Mouse (Mus musculus): ENCODE measurements around the gene Nodal.

- TF ChIP-seq CTCF (IDR thresholded peaks at IDR 0.05; ENCODE audit: control insufficient read depth, insufficient read depth, low read length) (no peak), POLR2A (IDR thresholded peaks at IDR 0.05; ENCODE audit: borderline replicate concordance, control insufficient read depth, low read depth, low read length) (no peak)
Observed at GRCm38 (mm10) chr10:61420011-61420410, 2.2 kb downstream of the Nodal start.
